In genomic region chr11:96006852-96007515, GRCm38 (mm10) we compare ENCODE assay signal across 7 mouse cellular contexts. TPM values are rescaled to one million over a fixed set of nuclear protein-coding genes. Genes with fewer than 3 reads are reported as not detected.
DNase-seq lines count a peak whose midpoint lies in the region; ATAC-seq lines count a peak whose summit lies in the region.

No protein-coding gene starts in this region.

- H3K9ac ChIP-seq in liver, embryonic 13.5 days, result peak overlapping the region; percentile 89
- H3K9ac ChIP-seq in stomach, embryonic 15.5 days, result peak overlapping the region; percentile 39

- H3K4me1 ChIP-seq in liver, embryonic 13.5 days (replicated peaks), result peaks cover 66% of the 10 kb centered on the region
- H3K4me1 ChIP-seq in stomach, embryonic 15.5 days, result peaks cover 19% of the 10 kb centered on the region

- WGBS in liver, embryonic 13.5 days (ENCODE audit: insufficient replicate concordance), result under 1% methylated on average over 66 of the region's 67 CpGs
- under 1% methylated on average over 66 of the region's 67 CpGs for WGBS in stomach, embryonic 15.5 days

- H3K4me3 ChIP-seq in liver, embryonic 13.5 days (replicated peaks), result peak overlapping the region; percentile 82
- H3K4me3 ChIP-seq in stomach, embryonic 15.5 days (replicated peaks), result peak overlapping the region; percentile 68

- peaks cover 19% of the 10 kb centered on the region for H3K27me3 ChIP-seq in liver, embryonic 13.5 days
- peaks cover 7% of the 10 kb centered on the region; the same call in 1 of the 2 replicates for H3K27me3 ChIP-seq in stomach, embryonic 15.5 days (replicated peaks)

- H3K4me2 ChIP-seq in liver, embryonic 13.5 days, result peak overlapping the region; percentile 98
- H3K4me2 ChIP-seq in stomach, embryonic 15.5 days, result peak overlapping the region; percentile 98

- ATAC-seq in liver, embryonic 13.5 days (ENCODE audit: low read depth), result peak; percentile 43
- peak; percentile 54; the same call in 1 of the 2 replicates for ATAC-seq in stomach, embryonic 15.5 days (ENCODE audit: insufficient read depth, low FRiP score, low read depth)

- peak; percentile 29 for DNase-seq in ovary, postnatal 36 days (ENCODE audit: low spot score)
- DNase-seq in ovary, postnatal 10 days (ENCODE audit: low spot score), result no peak
- peak; percentile 93 for DNase-seq in embryo, embryonic 9.5 days (ENCODE audit: extremely low spot score)
- peak; percentile 52 for DNase-seq in heart, postnatal 4 days
- DNase-seq in liver, embryonic 13.5 days, result peak; percentile 43
- DNase-seq in left cerebral cortex, adult 9 months (ENCODE audit: low spot score in 2 of 2), result no peak

- no peaks in the 10 kb centered on the region for H3K9me3 ChIP-seq in liver, embryonic 13.5 days (replicated peaks)
- H3K9me3 ChIP-seq in stomach, embryonic 15.5 days, result no peaks in the 10 kb centered on the region

- peak overlapping the region; percentile 86 for H3K27ac ChIP-seq in liver, embryonic 13.5 days
- peak overlapping the region; percentile 93 for H3K27ac ChIP-seq in stomach, embryonic 15.5 days

- H3K36me3 ChIP-seq in liver, embryonic 13.5 days, result no peaks in the 10 kb centered on the region
- H3K36me3 ChIP-seq in stomach, embryonic 15.5 days, result no peaks in the 10 kb centered on the region

RNA-seq across cellular contexts. Expression of gene Igf2bp1, which starts 1.2 kb away (rescaled TPM):
- 10 to 100 TPM in 1 of 2 experiments, 1 to 10 TPM in 1; 6.3 to 10.6 TPM for total RNA-seq in heart, postnatal 4 days (2021)
- polyA plus RNA-seq in liver, embryonic 13.5 days (2015; fragmentation: Nextera tagmentation; extraction: Ambion mirVana), result 20.8 and 23.9 TPM in 2 replicates
- 27.8 and 31.0 TPM in 2 replicates for polyA plus RNA-seq in stomach, embryonic 15.5 days (2015; fragmentation: Nextera tagmentation; extraction: Ambion mirVana)

RNA-seq across cellular contexts. Expression of gene Gip, which starts 17.4 kb away (rescaled TPM):
- not detected for total RNA-seq in heart, postnatal 4 days (2021)
- not detected in 2 replicates for polyA plus RNA-seq in liver, embryonic 13.5 days (2015; fragmentation: Nextera tagmentation; extraction: Ambion mirVana)
- polyA plus RNA-seq in stomach, embryonic 15.5 days (2015; fragmentation: Nextera tagmentation; extraction: Ambion mirVana), result 2.3 and 2.9 TPM in 2 replicates

RNA-seq across cellular contexts. Expression of gene Snf8, which starts 27.7 kb away (rescaled TPM):
- 10 to 100 TPM; 60.9 to 62.7 TPM for total RNA-seq in heart, postnatal 4 days (2021)
- polyA plus RNA-seq in liver, embryonic 13.5 days (2015; fragmentation: Nextera tagmentation; extraction: Ambion mirVana), result 87.0 and 88.9 TPM in 2 replicates
- polyA plus RNA-seq in stomach, embryonic 15.5 days (2015; fragmentation: Nextera tagmentation; extraction: Ambion mirVana), result 87.6 and 98.6 TPM in 2 replicates

RNA-seq across cellular contexts. Expression of gene Ube2z, which starts 58.2 kb away (rescaled TPM):
- 10 to 100 TPM; 47.4 to 48.3 TPM for total RNA-seq in heart, postnatal 4 days (2021)
- 13.7 and 15.2 TPM in 2 replicates for polyA plus RNA-seq in liver, embryonic 13.5 days (2015; fragmentation: Nextera tagmentation; extraction: Ambion mirVana)
- 38.2 and 39.7 TPM in 2 replicates for polyA plus RNA-seq in stomach, embryonic 15.5 days (2015; fragmentation: Nextera tagmentation; extraction: Ambion mirVana)

Comparison
In these comparisons a context has a peak if more than half of its experiments do, and no peak if none do; other contexts are left out.
1. DNase-seq: peak in ovary, postnatal 36 days (single experiment), embryo, embryonic 9.5 days (single experiment), heart, postnatal 4 days (single experiment) and liver, embryonic 13.5 days (single experiment); none in ovary, postnatal 10 days (single experiment) and left cerebral cortex, adult 9 months (0 of 2).